Mouse (Mus musculus): ENCODE measurements around the gene Arvcf.

Gene Arvcf

GRCm38 (mm10) chr16:18388583-18389435, 40.8 kb downstream of the Arvcf start:
- no peak for DNase-seq (ENCODE audit: extremely low spot score)

- no peak for DNase-seq (ENCODE audit: extremely low spot score)
These were observed 42.4 kb downstream of the Arvcf start for GRCm38 (mm10) chr16:18390399-18390798.

GRCm38 (mm10) chr16:18391127-18391526, 43.1 kb downstream of the Arvcf start:
- no peak for DNase-seq (ENCODE audit: extremely low spot score)

- DNase-seq (ENCODE audit: extremely low spot score) = no peak
These were observed 43.7 kb downstream of the Arvcf start for GRCm38 (mm10) chr16:18391728-18392127.

GRCm38 (mm10) chr16:18392469-18393426, 44.8 kb downstream of the Arvcf start:
- peak; percentile 93 for DNase-seq (ENCODE audit: extremely low spot score)

GRCm38 (mm10) chr16:18393595-18393994, 45.6 kb downstream of the Arvcf start:
- DNase-seq (ENCODE audit: extremely low spot score) = no peak

- no peak for DNase-seq (ENCODE audit: extremely low spot score)
These were observed 46.1 kb downstream of the Arvcf start for GRCm38 (mm10) chr16:18394056-18394455.

GRCm38 (mm10) chr16:18394777-18395619, 47.0 kb downstream of the Arvcf start:
- DNase-seq (ENCODE audit: extremely low spot score) = no peak

- no peak for DNase-seq (ENCODE audit: extremely low spot score)
These were observed 47.6 kb downstream of the Arvcf start for GRCm38 (mm10) chr16:18395620-18396036.

GRCm38 (mm10) chr16:18396201-18396600, 48.2 kb downstream of the Arvcf start:
- DNase-seq (ENCODE audit: extremely low spot score) = no peak

GRCm38 (mm10) chr16:18396791-18397621, 49.0 kb downstream of the Arvcf start:
- no peak for DNase-seq (ENCODE audit: extremely low spot score)

GRCm38 (mm10) chr16:18400028-18400427, 52.0 kb downstream of the Arvcf start:
- no peak for DNase-seq (ENCODE audit: extremely low spot score)

- DNase-seq (ENCODE audit: extremely low spot score) = peak; percentile 85
These were observed 52.7 kb downstream of the Arvcf start for GRCm38 (mm10) chr16:18400472-18401216.

- no peak for DNase-seq (ENCODE audit: extremely low spot score)
These were observed 55.3 kb downstream of the Arvcf start for GRCm38 (mm10) chr16:18403285-18403684.

GRCm38 (mm10) chr16:18405091-18405854, 57.3 kb downstream of the Arvcf start:
- DNase-seq (ENCODE audit: extremely low spot score) = no peak

GRCm38 (mm10) chr16:18405876-18406275, 57.9 kb downstream of the Arvcf start:
- no peak for DNase-seq (ENCODE audit: extremely low spot score)

GRCm38 (mm10) chr16:18406293-18406692, 58.3 kb downstream of the Arvcf start:
- peak; percentile 54 for DNase-seq (ENCODE audit: extremely low spot score)

GRCm38 (mm10) chr16:18407912-18408311, 59.9 kb downstream of the Arvcf start:
- no peak for DNase-seq (ENCODE audit: extremely low spot score)

GRCm38 (mm10) chr16:18409776-18410175, 61.8 kb downstream of the Arvcf start:
- no peak for DNase-seq (ENCODE audit: extremely low spot score)
